Mouse (Mus musculus) thymus, postnatal 10 days (tissue): Measurements from ENCODE around the gene Krt78.

Source experiments
- DNase-seq, 2 experiments: peaks; one replicate each; pipeline ENCODE4 v3.0.0; 2021; ENCODE audit warnings: low spot score in 2 of 2

The Krt78 gene

GRCm38 (mm10) chr15:101973414-101974077 is 19.5 kb upstream of the Krt78 start:
- DNase-seq, result peak; percentile 74 to 90

- no peak for DNase-seq
Measured at GRCm38 (mm10) chr15:101970536-101970935, 16.4 kb upstream of the Krt78 start.

- no peak for DNase-seq
Measured at GRCm38 (mm10) chr15:101966808-101967207, 12.7 kb upstream of the Krt78 start.

GRCm38 (mm10) chr15:101958891-101959290 is 4.8 kb upstream of the Krt78 start:
- DNase-seq, result no peak

GRCm38 (mm10) chr15:101952733-101953474 is 1.2 kb downstream of the Krt78 start:
- no peak for DNase-seq

- no peak for DNase-seq
Measured at GRCm38 (mm10) chr15:101945430-101945829, 8.7 kb downstream of the Krt78 start.

- DNase-seq, result no peak
Measured at GRCm38 (mm10) chr15:101941948-101942347, 12.1 kb downstream of the Krt78 start.

- DNase-seq, result no peak
Measured at GRCm38 (mm10) chr15:101940274-101940829, 13.7 kb downstream of the Krt78 start, which contains the start of gene Krt79. Gene Krt79 (minus strand): TSS chr15:101940324.

GRCm38 (mm10) chr15:101938600-101939308 is 15.3 kb downstream of the Krt78 start:
- no peak for DNase-seq

- DNase-seq, result no peak
Measured at GRCm38 (mm10) chr15:101933024-101933423, 21.1 kb downstream of the Krt78 start.

GRCm38 (mm10) chr15:101929666-101930065 is 24.4 kb downstream of the Krt78 start:
- no peak for DNase-seq

GRCm38 (mm10) chr15:101929087-101929486 is 25.0 kb downstream of the Krt78 start:
- no peak for DNase-seq

- DNase-seq, result no peak
Measured at GRCm38 (mm10) chr15:101927340-101928080, 26.6 kb downstream of the Krt78 start.

- DNase-seq, result no peak
Measured at GRCm38 (mm10) chr15:101925041-101925440, 29.0 kb downstream of the Krt78 start.

GRCm38 (mm10) chr15:101924635-101925034 is 29.5 kb downstream of the Krt78 start, which contains the start of gene Krt4:
Gene Krt4 (minus strand): TSS chr15:101924735.
- DNase-seq, result no peak

GRCm38 (mm10) chr15:101922296-101922695 is 31.8 kb downstream of the Krt78 start:
- DNase-seq, result no peak

GRCm38 (mm10) chr15:101916072-101916471 is 38.0 kb downstream of the Krt78 start:
- DNase-seq, result no peak

GRCm38 (mm10) chr15:101904849-101905248 is 49.2 kb downstream of the Krt78 start:
- no peak for DNase-seq

GRCm38 (mm10) chr15:101902171-101903149 is 51.6 kb downstream of the Krt78 start:
- DNase-seq, result no peak
